Mouse (Mus musculus): ENCODE data around the gene Agps.
"Not testable (repeated sequence)": the region's sequence is repeated elsewhere in the genome, so short reads cannot be mapped to it uniquely, and the experiment has no call there.

GRCm38 (mm10) chr2:75937520-75938116 lies 105.6 kb downstream of the Agps start:
- TF ChIP-seq CTCF (IDR thresholded peaks at IDR 0.05; ENCODE audit: extremely low read depth, insufficient read length, insufficient replicate concordance, low read depth, low read length); POLR2A (IDR thresholded peaks at IDR 0.05; ENCODE audit: low read depth, low read length): not testable (repeated sequence)
